Mouse (Mus musculus) ES-Bruce4 (cell line): Measurements from ENCODE around the gene Rasa3.

Experiments
- CTCF ChIP-seq: IDR thresholded peaks from one replicate; pipeline ENCODE4 v1.8.1; 2011; ENCODE audit warnings: low read depth, low read length
- EP300 ChIP-seq: IDR thresholded peaks from 2 replicates; pipeline ENCODE4 v1.6.1; 2011; ENCODE audit warnings: low read depth, low read length; ENCODE audit not compliant: insufficient read depth
- POLR2A ChIP-seq: IDR thresholded peaks from one replicate; pipeline ENCODE4 v1.8.1; 2011; ENCODE audit warnings: low read length; ENCODE audit not compliant: insufficient read depth

DNA sequence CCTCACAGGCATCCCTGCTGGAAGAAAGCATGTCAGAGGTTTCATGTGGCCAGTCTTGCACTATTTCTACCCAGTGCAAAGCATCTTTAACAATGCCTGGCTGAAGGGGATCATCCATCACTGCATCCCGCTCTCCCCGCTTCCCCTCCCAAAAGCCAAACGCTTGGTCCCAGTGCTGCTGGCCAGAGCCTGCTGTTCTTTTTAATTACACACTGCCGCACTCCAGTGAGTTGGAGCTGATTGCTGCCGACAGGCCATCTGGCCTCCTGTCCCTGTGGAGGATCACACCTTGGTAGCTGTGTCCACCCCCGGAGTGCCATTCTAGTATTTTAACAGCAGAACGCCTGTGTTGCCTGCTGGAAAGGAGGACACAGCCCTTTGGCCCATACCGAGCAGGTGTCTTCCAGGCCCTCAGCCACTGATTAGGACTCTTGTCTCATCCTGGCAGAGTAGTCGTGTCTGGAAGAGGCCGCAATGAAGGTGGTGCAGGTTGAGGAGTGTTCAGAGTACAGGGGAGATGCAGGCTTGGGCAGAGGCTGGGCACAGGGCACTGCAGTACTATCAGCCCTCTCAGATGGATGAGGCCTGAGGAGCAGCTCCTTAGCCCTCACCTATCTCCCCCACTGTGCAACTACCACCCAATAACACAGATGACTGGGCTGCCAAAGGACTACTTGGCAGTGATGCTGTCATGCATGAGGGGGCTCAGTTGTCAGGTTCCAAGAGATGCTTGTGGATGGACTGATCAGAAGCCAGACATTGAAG, 15.1 kb upstream of the Rasa3 start:
- TF ChIP-seq EP300 = no peak
- TF ChIP-seq CTCF = no peak
- TF ChIP-seq POLR2A = no peak
